Mouse (Mus musculus) erythroblast, embryonic 14.5 days (primary cell): ENCODE results near the gene Cpm. TPM values are rescaled to one million over a fixed set of nuclear protein-coding genes. Genes with fewer than 3 reads are reported as not detected.
"Not testable (repeated sequence)": the region's sequence is repeated elsewhere in the genome, so short reads cannot be mapped to it uniquely, and the experiment has no call there.

ENCODE experiments used
- H3K27me3 ChIP-seq: 2 replicates; pipeline ENCODE4 v1.6.1; 2012; ENCODE audit warnings: inconsistent platforms; ENCODE audit not compliant: control insufficient read depth
- H3K36me3 ChIP-seq: 2 replicates; pipeline ENCODE4 v1.6.1; 2012; ENCODE audit warnings: mild to moderate bottlenecking, inconsistent platforms; ENCODE audit not compliant: control insufficient read depth
- H3K4me1 ChIP-seq: 2 replicates; pipeline ENCODE4 v1.6.1; 2012; ENCODE audit warnings: inconsistent platforms; ENCODE audit not compliant: control insufficient read depth
- H3K4me3 ChIP-seq: replicated peaks from 2 replicates; pipeline ENCODE3; 2012; ENCODE audit warnings: moderate library complexity, mild to moderate bottlenecking, inconsistent platforms
- H3K9me3 ChIP-seq: 2 replicates; pipeline ENCODE4 v1.6.1; 2012; ENCODE audit warnings: low read length, inconsistent platforms, mixed read lengths; ENCODE audit not compliant: control insufficient read depth
- GATA1 ChIP-seq: IDR thresholded peaks from 2 replicates; pipeline ENCODE4 v1.6.1; 2012; ENCODE audit warnings: low read length, inconsistent platforms, mixed read lengths
- TAL1 ChIP-seq: IDR thresholded peaks from 3 replicates; pipeline ENCODE4 v1.6.1; 2012; ENCODE audit warnings: low read length, inconsistent platforms, mixed read lengths
- polyA plus RNA-seq: library from polyadenylated mRNA; stranded (reverse); fragments of >175 nt; gene quantifications from 2 replicates; pipeline ENCODE4 v1.2.3, GENCODE M21; 2012

The Cpm gene
- polyA plus RNA-seq, 1 experiment = not detected

GRCm38 (mm10) chr10:117593041-117593570, 36.2 kb upstream of the Cpm start:
- no peak for TF ChIP-seq TAL1
- TF ChIP-seq GATA1 = no peak
- no peaks in the 10 kb centered on the region for H3K4me1 ChIP-seq
- no peaks in the 10 kb centered on the region for H3K9me3 ChIP-seq
- H3K27me3 ChIP-seq = no peaks in the 10 kb centered on the region
- no peaks in the 10 kb centered on the region for H3K36me3 ChIP-seq
- H3K4me3 ChIP-seq = no peak overlapping the region

- Histone ChIP-seq H3K9me3 (no peaks in the 10 kb centered on the region), H3K27me3 (no peaks in the 10 kb centered on the region), H3K4me3 (no peak overlapping the region), H3K4me1 (no peaks in the 10 kb centered on the region), H3K36me3 (no peaks in the 10 kb centered on the region)
- TF ChIP-seq TAL1 (no peak), GATA1 (no peak)
Observed at GRCm38 (mm10) chr10:117593857-117594256, 35.4 kb upstream of the Cpm start.

DNA sequence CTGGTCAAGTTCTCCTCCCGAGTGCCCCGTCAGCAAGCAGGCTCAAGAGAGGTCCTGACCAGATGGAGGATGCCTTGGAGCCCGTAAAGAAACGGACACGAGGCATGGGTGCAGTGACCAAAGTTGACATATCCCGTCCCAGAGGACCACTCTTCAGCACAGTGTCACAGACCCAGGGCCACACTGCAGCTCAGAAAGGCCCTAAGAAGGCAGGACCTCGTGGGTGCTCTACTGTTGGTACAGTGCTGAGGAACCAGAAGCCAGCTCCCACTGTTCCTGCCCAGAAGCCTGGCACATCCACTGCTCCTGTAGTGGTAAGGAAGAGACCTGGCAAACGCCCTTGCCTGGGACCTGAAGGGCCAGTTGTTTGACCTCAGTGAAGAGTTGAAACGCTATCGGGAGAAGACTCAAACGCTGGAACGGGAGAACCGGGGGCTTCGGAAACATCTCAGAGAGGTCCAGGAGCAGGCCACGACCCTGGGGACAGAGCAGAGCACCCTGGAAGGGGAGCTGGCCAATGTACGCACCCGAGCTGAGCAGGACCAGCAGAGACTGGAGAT, 34.9 kb upstream of the Cpm start:
- no peaks in the 10 kb centered on the region for H3K36me3 ChIP-seq
- H3K27me3 ChIP-seq = no peaks in the 10 kb centered on the region
- TF ChIP-seq GATA1 = no peak
- TF ChIP-seq TAL1 = no peak
- no peaks in the 10 kb centered on the region for H3K9me3 ChIP-seq
- no peak overlapping the region for H3K4me3 ChIP-seq
- no peaks in the 10 kb centered on the region for H3K4me1 ChIP-seq

- Histone ChIP-seq H3K9me3 (no peaks in the 10 kb centered on the region), H3K4me3 (no peak overlapping the region), H3K4me1 (no peaks in the 10 kb centered on the region), H3K36me3 (no peaks in the 10 kb centered on the region), H3K27me3 (no peaks in the 10 kb centered on the region)
- TF ChIP-seq TAL1 (no peak), GATA1 (no peak)
Observed at GRCm38 (mm10) chr10:117594913-117595312, 34.4 kb upstream of the Cpm start.

DNA sequence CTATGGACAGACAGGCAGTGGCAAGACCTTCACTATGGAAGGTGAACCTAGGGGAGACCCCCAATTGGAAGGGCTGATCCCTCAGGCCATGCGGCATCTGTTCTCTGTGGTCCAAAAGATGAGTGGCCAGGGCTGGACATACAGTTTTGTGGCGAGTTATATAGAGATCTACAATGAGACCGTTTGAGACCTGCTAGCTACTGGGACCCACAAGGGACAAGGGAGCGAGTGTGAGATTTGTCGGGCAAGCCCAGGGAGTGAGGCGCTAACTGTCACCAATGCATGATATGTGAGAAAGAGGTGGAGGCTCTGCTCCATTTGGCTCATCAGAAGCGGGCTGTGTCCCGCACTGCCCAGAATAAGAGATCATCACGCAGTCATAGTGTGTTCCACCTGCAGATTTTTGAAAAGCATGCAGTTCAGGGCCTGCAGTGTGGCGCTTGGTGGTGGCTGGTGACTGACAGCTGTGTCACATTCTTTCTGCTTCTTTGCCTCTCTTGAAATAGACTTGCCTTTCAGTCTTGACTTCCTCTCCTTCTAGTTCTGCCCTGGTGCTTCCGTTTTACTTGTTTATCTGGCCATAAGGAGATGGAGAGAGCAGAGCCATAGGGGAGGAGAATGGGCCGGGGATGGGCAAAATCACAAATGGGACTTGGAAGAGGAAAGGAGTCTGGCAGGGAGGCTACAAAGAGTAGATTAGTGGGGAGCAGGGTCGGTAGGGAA, 33.7 kb upstream of the Cpm start:
- no peaks in the 10 kb centered on the region for H3K9me3 ChIP-seq
- no peaks in the 10 kb centered on the region for H3K4me1 ChIP-seq
- no peaks in the 10 kb centered on the region for H3K27me3 ChIP-seq
- no peak overlapping the region for H3K4me3 ChIP-seq
- TF ChIP-seq GATA1 (no peak), TAL1 (no peak)
- H3K36me3 ChIP-seq = no peaks in the 10 kb centered on the region

GRCm38 (mm10) chr10:117596165-117596735, 33.0 kb upstream of the Cpm start:
- no peaks in the 10 kb centered on the region for H3K27me3 ChIP-seq
- H3K4me1 ChIP-seq = no peaks in the 10 kb centered on the region
- H3K9me3 ChIP-seq = no peaks in the 10 kb centered on the region
- no peak overlapping the region for H3K4me3 ChIP-seq
- no peak for TF ChIP-seq TAL1
- no peak for TF ChIP-seq GATA1
- H3K36me3 ChIP-seq = no peaks in the 10 kb centered on the region

DNA sequence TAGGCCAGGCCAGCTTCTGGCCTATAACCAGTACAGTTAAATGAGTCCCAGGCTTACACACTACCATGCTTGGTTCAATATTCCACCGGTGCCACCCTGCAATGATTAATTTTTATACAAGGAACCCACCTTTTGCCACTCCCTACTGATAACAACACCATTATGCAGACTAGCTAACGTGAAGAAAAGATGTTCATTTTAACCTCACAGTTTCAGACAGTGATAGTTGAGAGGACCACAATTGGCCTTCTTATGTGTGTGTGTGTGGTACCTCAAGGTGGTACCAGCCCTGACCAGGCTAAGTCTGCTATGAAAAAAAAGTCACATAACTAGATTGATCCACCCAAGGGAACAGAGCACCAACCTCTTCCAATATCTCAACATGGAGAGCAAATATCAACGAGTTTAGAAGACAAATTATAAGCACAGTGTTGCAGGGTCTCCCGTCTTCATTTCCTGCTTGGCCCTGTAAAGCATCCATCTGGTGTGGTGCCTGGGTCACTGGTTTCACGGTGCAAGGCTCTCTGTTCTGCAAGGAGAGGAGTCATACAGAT, 32.5 kb upstream of the Cpm start:
- no peaks in the 10 kb centered on the region for H3K36me3 ChIP-seq
- TF ChIP-seq TAL1 (no peak), GATA1 (no peak)
- H3K27me3 ChIP-seq = no peaks in the 10 kb centered on the region
- no peaks in the 10 kb centered on the region for H3K4me1 ChIP-seq
- no peak overlapping the region for H3K4me3 ChIP-seq
- H3K9me3 ChIP-seq = no peaks in the 10 kb centered on the region

- H3K4me3 ChIP-seq, H3K36me3 ChIP-seq, H3K4me1 ChIP-seq, H3K27me3 ChIP-seq, H3K9me3 ChIP-seq: not testable (repeated sequence)
Observed at GRCm38 (mm10) chr10:117597371-117598265, 31.7 kb upstream of the Cpm start.
